Mouse (Mus musculus) hematopoietic stem cell, adult 5-6 weeks (primary cell): ENCODE measurements at regions not wholly inside any gene's neighbourhood (a gene's known extent, or its start where the extent isn't known, plus 50 kb on each side); places are given as distances from the start of the nearest gene placed in this dataset.
"Not testable (repeated sequence)": the region's sequence is repeated elsewhere in the genome, so short reads cannot be mapped to it uniquely, and the experiment has no call there.

Source experiments
- ATAC-seq, 2 experiments: fragments of 125-278 bp in 1 of 2; replicated peaks in 1 of 2; 2 replicates each; pipeline ENCODE4 v1.8.0; 2016 to 2017; ENCODE audit warnings: inconsistent platforms in 2 of 2, mild to moderate bottlenecking in 2 of 2, moderate number of reproducible peaks in 2 of 2, low read depth in 1 of 2, moderate TSS enrichment in 1 of 2; ENCODE audit not compliant: low FRiP score in 2 of 2, poor library complexity in 2 of 2, severe bottlenecking in 2 of 2, insufficient read depth in 1 of 2, low TSS enrichment in 1 of 2

DNA sequence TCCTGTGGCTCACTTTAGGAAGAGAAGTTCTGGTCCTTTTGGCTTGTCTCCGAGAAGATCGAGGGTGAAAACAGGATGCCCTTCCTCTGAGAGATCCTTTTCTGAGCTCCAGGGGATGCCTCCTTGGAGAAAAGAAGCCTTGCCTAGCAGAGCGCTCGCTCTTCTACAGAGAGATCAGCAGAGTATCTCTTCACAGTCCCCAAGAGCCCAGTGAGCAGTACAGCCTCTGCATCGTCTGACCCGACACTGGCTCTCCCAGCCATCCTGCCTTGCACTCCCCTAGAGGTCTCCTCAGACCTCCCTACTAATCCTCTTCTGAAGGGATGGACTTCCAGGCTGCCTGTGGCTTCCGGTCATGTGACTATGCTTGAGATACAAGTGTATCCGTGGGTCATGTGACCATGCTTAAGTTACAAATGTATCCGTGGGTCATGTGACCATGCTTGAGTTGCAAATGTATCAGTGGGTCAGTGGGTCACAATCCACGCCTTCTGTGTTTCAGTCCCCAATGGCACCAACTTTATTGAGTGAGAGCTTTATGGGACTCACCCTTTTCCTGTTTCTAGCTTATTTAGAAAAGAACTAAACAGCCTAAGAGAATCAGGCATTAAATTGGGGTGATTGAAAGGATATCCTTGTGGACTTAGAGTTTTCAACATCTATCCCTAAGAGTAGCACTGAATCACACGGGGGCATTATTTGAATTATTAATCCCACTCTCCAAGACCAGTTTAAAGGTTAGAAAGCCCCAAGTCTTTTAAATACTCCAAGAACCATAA, 59.8 kb upstream of the Cpm start:
- ATAC-seq, result no peak

DNA sequence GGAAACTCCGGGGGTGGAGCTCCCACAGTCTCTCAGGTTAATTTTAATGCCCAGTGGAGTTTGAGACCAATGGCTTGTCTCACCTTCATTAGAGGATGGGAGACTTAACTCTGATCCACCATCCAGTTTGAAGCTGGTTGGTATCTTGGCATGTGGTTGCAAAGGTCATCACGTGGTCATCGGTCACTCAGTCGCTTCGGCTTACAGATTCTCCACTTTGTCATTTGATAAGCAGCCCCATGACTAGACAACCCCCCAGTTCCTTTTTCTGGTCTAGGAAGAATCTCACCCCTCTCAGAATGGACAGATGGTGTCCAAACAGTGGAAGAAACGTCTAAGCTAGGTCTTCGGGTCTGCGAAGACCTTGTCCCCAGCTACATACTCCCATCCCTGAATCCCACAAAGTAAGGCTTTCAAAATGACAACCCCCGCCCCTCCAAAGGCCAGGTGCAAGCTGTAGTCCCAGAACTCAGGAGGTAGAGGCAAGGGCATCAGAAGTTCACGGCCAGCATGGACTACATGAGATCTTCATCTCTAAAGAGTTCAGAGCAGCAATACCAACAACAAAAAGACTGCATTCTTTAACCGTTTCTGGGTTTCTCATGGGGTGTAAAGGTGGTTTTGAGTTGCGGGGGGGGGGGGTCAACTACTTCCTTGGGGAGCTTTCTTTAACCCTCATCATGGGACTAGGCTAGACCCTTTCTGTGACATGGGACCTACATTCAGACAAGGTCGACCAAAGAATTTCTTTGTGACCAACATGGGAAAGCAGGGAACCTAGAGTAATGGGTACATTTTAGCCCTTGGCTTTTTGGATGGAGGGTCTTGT, 60.6 kb upstream of the Cpm start:
- no peak for ATAC-seq

DNA sequence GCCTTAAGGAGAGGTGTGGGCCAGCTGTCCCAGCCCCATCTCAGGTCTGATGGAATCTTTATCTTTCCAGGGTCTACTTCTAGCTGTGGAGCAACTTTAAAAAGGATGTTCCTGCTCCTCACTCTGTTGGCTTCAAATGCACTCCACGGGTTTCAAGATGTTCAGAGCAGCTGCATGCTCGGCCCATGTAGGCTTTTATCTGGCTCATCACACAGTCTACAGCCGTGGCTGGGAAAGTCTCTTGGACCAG, 61.2 kb upstream of the Cpm start:
- no peak for ATAC-seq

DNA sequence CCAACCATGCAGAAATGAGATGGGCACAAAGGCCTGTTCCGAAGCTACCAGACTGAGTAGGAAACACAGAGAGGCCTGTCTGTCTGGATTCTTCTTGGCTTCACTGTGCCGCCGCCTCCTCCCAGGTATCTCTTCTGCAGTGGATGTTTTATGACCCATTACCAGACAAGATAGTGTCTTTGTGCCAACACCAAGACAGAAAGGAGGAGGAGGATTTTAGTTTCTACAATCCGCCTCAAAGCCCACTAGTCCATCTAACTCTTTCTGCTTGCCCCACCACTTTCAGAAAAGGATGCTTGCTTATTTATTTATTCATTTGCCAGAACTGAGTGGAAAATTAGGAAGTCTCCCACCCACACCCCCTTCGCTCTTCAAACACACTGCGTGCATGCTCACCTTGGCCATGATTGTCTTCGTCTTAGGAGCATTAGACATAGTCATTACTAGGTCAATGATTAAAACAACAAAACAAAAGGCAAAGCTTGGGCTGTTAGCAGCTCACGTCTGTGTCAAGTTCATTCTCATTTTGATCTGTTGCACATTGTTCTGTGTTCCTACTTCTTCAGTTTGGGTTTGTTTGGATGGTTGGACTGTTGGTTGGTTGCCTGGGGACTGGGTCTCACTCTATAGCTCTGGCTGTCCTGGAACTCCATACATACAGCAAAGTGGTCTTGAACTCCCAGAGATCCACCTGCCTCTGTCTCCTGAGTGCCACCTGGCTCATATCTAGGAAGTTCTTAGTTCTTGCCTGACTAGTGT, 61.7 kb upstream of the Cpm start:
- no peak for ATAC-seq

DNA sequence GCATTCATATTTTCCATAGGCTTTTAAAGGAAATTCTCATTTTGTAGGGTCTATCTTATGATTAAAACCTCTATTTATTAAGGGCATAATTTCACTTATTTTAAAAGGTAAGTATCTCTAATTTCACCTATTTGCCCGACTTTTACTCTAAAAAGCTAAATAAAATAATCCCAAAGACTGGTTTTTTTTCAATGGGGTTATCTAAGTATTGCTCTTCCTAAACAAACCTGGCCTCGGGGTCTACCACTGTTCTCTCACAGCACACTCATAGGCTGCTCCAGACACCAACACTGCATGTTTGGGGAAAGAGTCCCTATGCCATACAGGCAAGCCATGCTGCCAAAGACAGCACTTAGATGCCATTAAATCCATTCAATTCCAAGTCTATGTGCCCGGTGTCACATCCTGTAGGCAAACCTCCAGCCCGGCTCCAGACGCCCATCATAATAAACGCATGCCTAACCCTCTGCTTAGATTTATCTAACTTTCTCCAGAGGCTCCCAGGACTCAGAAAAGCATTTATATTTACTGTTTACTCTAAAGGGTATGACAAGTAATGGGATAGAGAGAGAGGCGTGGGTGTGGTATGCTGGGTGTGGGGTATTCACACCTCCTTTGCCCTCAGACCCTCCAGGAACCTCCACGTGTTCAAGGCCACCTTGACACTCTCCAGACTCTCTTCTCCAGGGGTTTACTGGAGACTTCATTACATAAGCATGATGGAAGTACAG, 62.5 kb upstream of the Cpm start:
- no peak for ATAC-seq

DNA sequence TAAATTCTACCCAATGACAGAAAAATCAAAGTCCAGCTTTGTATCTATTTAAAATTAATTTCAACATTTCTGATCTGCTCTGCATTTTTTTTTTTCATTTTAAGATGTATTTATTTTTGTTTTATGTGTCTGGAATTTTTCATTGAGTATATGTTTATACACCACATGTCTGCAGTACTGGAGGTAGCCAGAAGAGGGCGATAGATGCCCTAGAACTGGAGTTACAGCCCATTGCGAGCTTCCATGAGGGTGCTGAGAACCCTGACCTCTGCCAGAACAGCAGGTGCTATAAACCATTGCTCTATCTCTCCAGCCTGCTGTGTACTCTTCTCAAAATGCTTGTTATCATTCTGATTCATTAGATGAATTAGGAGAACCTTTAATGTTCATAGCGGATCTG, 63.1 kb upstream of the Cpm start:
- no peak for ATAC-seq

DNA sequence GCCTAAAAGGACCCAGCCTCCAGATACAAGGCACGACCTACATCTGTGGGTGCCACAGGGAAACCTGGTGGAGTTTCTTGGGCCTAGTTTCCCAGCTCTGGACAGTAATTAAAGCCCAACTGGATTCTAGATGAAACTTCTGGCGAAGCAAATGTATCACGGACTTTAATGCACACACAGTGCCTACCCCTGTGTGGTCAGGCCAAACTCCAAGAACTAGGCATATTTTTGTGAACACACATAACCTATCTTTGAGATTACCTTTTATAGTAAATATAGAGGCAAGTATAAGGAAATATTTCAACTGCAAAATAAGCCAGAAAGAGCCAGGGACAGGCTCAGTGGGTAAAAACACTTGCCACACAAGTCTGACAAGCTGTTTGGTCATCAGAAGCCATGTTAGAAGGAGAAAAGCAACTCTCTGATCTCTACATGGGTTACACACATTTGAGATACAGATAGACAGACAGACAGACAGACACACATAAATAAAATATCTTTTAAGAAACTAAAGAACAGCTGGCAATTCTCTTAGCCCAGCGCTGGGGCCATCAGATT, 63.7 kb upstream of the Cpm start:
- ATAC-seq, result no peak

DNA sequence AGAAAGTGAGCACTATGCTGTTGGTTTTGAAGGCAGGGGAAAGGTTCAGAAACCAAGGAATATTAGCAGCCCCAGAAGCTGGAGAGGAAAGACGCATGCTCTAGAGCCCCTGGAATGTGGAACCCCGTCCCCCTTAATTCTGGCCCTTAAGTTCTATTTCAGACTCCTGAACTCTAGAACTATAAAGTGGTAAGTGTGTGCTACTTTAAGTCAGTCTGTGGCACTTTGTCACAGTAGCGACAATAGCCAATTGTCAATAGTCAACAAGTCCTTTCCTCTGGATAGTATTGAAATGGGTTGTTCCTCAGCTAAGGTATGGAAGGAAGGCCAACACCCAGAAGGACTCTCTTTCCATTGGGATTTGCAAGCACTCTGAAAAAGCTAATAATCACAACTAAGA, 64.2 kb upstream of the Cpm start:
- no peak for ATAC-seq

DNA sequence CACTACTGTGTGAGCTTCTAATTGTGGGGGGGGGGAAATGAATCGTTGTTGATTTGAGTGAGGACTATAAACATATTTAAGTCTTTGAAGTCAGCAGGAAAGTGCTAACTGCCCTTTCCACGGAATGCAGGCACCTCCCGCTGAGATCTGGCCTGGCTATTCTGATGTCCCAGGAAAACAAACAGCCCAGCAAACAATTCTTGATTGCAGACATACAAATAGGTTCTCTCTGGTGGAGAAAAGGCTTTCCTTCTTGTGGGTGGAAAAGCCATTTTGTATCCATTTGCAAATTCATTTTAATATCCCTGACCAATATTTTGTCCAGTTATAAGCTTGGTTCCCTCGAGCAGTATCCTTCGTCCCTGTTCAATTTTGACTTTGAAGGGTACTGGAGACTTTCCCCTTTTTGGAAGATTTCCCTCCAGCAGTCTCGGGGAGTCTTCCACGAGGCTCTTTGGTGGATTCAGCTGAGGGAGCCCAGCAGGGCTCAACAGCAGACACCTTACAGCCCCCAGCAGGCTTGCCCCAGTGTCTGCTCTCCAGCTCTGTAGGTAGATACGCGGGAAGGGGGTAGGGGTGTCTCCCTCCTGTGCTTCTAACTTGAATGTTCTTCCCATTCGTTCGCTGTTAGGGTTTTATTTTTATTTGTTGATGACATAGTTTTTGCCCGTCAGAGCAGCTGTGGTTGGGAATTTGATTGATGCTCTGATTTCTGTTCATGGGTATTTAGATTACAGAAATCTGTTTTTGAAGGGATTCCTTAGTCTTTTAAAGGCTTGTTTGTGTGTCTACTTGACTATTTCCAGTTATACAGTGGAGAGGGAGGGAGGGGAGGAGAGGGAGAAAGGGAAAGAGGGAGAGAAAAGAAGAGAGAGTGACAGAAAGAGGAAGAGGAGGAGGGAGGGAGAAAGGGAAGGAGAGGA, 64.9 kb upstream of the Cpm start:
- no peak for ATAC-seq

DNA sequence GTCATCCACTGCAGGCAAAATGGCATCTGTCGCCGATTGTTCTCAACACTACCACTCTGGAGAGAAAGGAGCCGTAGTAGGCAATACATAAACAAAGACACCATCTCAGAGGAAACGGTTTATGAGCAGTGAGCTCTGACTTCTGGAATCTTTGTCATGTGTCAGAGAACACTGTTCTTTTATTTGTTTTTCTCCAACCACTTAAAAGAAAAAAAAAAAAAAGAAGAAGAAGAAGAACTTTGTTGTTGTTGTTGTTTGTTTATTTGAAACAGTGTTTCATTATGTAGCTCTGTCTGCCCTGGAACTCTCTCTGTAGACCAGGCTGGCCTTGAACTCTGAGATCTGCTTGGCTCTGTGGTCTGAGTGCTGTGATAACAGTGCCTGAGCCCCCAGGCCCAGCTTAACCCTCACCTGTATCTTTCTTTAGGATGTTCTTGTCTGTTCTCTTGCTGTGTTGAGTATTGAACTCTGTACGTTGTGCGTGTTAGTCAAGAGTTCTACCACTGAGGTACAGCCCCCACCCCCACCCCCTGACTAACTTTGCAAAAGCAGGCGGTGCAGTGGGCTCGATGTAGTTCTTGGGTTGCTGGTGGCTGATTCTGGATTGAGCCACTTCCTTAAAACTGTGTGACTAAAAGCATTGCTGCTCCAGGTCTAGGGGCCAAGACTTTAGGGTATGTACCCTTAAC, 65.7 kb upstream of the Cpm start:
- no peak for ATAC-seq

DNA sequence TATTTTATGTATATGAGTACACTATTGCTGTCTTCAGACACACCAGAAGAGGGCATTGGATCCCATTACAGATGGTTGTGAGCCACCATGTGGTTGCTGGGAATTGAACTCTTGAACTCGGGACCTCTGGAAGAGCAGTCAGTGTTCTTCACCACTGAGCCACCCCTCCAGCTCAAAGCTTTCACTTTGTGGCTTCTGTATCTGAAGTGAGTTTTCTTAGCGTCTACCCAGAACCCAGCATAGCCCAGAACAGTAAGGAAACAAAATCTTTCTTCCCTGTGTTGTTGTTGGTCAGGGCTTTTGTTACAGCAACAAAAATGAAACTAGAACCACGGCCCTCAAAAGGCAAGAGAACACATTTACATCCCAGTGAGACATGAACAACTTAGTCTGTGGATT, 66.5 kb upstream of the Cpm start:
- not testable (repeated sequence) for ATAC-seq

DNA sequence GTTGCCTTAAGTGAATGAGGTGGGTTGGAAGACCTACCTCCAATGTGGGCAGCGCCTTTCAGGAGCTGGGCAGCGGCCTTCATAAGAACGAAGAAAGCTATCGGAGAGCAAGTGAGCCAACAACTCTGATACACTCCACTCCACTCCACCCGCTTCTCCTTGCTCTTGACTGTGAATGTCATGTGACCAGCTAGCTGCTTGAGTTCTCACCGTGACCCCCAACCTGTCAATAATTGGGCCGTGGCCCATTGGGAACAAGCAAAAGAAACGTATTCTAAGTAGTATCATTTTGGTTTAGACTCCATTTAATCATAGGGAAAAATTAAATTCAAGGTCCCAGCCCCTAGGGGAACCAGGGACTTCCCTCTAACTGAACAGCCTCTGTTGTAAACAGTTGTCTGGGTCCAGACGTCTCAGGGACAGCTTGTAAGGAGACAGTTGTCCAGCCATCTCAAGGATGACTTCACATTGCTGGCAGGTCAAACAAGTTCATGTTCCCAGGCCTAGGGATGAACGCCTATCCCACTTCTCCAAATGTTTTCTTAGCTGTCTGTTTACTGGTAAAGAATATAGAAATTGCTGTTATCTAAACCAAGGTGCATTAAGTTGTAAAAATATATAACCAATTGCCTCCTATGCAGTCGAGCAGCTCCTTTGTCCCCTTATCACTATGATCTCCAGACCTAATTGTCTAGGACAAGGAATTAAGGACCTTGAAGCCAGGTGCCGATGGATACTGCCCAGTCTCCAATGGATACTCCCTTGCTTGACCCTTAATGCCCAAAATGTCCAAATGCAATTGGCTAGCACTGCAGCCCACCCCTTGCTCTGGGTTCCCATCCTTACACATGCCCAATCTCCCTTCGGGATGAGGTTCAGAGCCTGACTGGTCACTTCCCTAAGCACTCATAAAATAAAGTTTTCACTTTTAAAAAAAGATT, 67.1 kb upstream of the Cpm start:
- no peak for ATAC-seq

DNA sequence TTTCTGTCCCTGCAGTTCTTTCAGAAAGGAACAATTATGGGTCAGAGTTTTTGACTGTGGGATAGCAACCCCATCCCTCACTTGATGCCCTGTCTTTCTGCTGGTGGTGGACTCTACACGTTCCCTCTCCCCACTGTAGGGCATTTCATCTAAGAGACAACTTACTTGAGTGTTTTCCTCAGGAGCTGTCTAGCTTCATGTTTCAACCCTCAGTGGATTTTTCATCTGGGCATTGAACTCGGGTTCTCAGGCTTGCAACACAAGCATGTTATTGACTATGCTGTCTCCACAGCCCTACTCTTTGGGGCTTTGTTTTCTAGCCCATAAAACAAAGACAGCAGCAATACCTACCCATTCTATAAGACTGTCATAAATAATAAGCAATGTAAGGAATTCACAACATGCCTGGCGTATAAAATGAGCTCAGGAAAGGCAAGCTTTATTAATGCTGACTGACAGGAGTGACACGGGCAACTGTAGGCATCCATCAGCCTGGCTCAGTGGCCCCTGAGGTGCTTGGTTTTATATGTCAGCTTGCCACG, 68.0 kb upstream of the Cpm start:
- no peak for ATAC-seq

DNA sequence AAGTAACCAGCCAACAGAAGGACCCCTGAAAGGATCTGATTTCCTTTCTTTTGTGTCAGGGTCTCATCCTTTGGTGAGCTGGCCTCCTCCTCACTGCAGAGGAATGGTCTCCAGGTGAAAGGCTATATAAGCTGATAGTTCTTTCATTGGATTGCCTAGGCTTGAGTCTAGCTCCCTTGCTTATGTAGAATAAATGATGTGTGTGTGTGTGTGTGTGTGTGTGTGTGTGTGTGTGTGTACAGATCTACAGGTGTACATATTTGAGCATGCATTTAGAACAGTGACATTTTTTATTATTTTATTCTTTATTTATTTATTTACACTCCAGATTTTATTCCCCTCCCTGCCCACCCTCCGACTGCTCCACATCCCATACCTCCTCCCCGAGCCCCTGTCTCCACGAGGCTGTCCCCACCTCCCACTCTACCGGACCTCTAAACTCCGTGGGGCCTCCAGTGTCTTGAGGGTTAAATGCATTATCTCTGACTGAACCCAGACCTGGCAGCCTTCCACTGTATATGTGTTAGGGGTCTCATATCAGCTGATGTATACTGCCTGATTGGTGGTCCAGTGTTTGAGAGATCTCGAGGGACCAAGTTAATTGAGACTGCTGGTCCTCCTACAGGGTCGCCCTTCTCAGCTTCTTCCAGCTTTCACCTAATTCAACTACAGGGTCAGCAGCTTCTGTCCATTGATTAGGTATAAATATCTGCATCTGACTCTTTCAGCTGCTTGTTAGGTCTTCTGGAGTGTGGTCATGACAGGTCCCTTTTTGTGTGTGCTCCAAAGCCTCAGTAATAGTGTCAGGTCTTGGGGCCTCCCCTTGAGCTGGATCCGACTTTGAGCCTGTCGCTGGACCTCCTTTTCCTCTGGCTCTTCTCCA, 68.7 kb upstream of the Cpm start:
- ATAC-seq, result no peak
